Mouse (Mus musculus): ENCODE measurements at regions not wholly inside any gene's neighbourhood (a gene's known extent, or its start where the extent isn't known, plus 50 kb on each side); places are given as distances from the start of the nearest gene placed in this dataset.

- DNase-seq (no peak), ATAC-seq (no peak; the same call in 1 of the 2 replicates)
- Histone ChIP-seq H3K27ac (ENCODE audit: low read depth, low read length) (no peak overlapping the region), H3K4me1 (ENCODE audit: insufficient read depth) (no peaks in the 10 kb centered on the region), H3K27me3 (ENCODE audit: insufficient read depth, low read length) (no peaks in the 10 kb centered on the region), H3K4me3 (ENCODE audit: low read depth, low read length) (no peak overlapping the region), H3K9ac (no peak overlapping the region), H3K4me2 (ENCODE audit: low read depth) (no peak overlapping the region), H3K9me3 (ENCODE audit: low read length) (no peaks in the 10 kb centered on the region), H3K36me3 (ENCODE audit: insufficient read depth) (no peaks in the 10 kb centered on the region)
- no peak for TF ChIP-seq CTCF (IDR thresholded peaks at IDR 0.05; ENCODE audit: low read depth)
- WGBS, result 26% methylated on average over 8 of the region's 8 CpGs
Measured at GRCm38 (mm10) chr7:70515341-70515851, 148.9 kb upstream of the Nr2f2 start.

GRCm38 (mm10) chr7:70514666-70515065, 148.1 kb upstream of the Nr2f2 start:
- 16% methylated on average over 6 of the region's 6 CpGs for WGBS
- Histone ChIP-seq H3K36me3 (ENCODE audit: insufficient read depth) (no peaks in the 10 kb centered on the region), H3K9me3 (ENCODE audit: low read length) (no peaks in the 10 kb centered on the region), H3K4me1 (ENCODE audit: insufficient read depth) (no peaks in the 10 kb centered on the region), H3K4me2 (ENCODE audit: low read depth) (no peak overlapping the region), H3K4me3 (ENCODE audit: low read depth, low read length) (no peak overlapping the region), H3K9ac (no peak overlapping the region), H3K27me3 (ENCODE audit: insufficient read depth, low read length) (no peaks in the 10 kb centered on the region), H3K27ac (ENCODE audit: low read depth, low read length) (no peak overlapping the region)
- no peak for ATAC-seq
- no peak for DNase-seq
- TF ChIP-seq CTCF (IDR thresholded peaks at IDR 0.05; ENCODE audit: low read depth), result no peak

- no peak overlapping the region for H3K4me2 ChIP-seq (ENCODE audit: low read depth)
- TF ChIP-seq CTCF (IDR thresholded peaks at IDR 0.05; ENCODE audit: low read depth), result no peak
- H3K36me3 ChIP-seq (ENCODE audit: insufficient read depth), result no peaks in the 10 kb centered on the region
- no peaks in the 10 kb centered on the region for H3K4me1 ChIP-seq (ENCODE audit: insufficient read depth)
- 87% methylated on average over 6 of the region's 6 CpGs for WGBS
- no peaks in the 10 kb centered on the region for H3K27me3 ChIP-seq (ENCODE audit: insufficient read depth, low read length)
- DNase-seq (no peak), ATAC-seq (no peak)
- no peak overlapping the region for H3K4me3 ChIP-seq (ENCODE audit: low read depth, low read length)
- H3K27ac ChIP-seq (ENCODE audit: low read depth, low read length), result no peak overlapping the region
- H3K9me3 ChIP-seq (ENCODE audit: low read length), result no peaks in the 10 kb centered on the region
- H3K9ac ChIP-seq, result no peak overlapping the region
Measured at GRCm38 (mm10) chr7:70512354-70512753, 145.8 kb upstream of the Nr2f2 start.

GRCm38 (mm10) chr7:70505671-70506181, 139.2 kb upstream of the Nr2f2 start:
- no peak overlapping the region for H3K4me2 ChIP-seq (ENCODE audit: low read depth)
- H3K9ac ChIP-seq, result no peak overlapping the region
- H3K4me3 ChIP-seq (ENCODE audit: low read depth, low read length), result no peak overlapping the region
- H3K36me3 ChIP-seq (ENCODE audit: insufficient read depth), result no peaks in the 10 kb centered on the region
- no peak for ATAC-seq
- 32% methylated on average over 7 of the region's 7 CpGs for WGBS
- H3K4me1 ChIP-seq (ENCODE audit: insufficient read depth), result no peaks in the 10 kb centered on the region
- DNase-seq, result no peak
- H3K27ac ChIP-seq (ENCODE audit: low read depth, low read length), result no peak overlapping the region
- no peaks in the 10 kb centered on the region for H3K9me3 ChIP-seq (ENCODE audit: low read length)
- no peak for TF ChIP-seq CTCF (IDR thresholded peaks at IDR 0.05; ENCODE audit: low read depth)
- H3K27me3 ChIP-seq (ENCODE audit: insufficient read depth, low read length), result no peaks in the 10 kb centered on the region

GRCm38 (mm10) chr7:70501821-70502220, 135.3 kb upstream of the Nr2f2 start:
- Histone ChIP-seq H3K9me3 (ENCODE audit: low read length) (no peaks in the 10 kb centered on the region), H3K4me3 (ENCODE audit: low read depth, low read length) (no peak overlapping the region), H3K27me3 (ENCODE audit: insufficient read depth, low read length) (no peaks in the 10 kb centered on the region), H3K27ac (ENCODE audit: low read depth, low read length) (no peak overlapping the region), H3K9ac (no peak overlapping the region), H3K4me2 (ENCODE audit: low read depth) (no peak overlapping the region), H3K4me1 (ENCODE audit: insufficient read depth) (no peaks in the 10 kb centered on the region), H3K36me3 (ENCODE audit: insufficient read depth) (no peaks in the 10 kb centered on the region)
- ATAC-seq (no peak), DNase-seq (no peak)
- TF ChIP-seq CTCF (IDR thresholded peaks at IDR 0.05; ENCODE audit: low read depth), result no peak
- WGBS, result 92% methylated on average over 4 of the region's 4 CpGs

GRCm38 (mm10) chr7:70496541-70497154, 130.1 kb upstream of the Nr2f2 start:
- no peaks in the 10 kb centered on the region for H3K36me3 ChIP-seq (ENCODE audit: insufficient read depth)
- no peaks in the 10 kb centered on the region for H3K27me3 ChIP-seq (ENCODE audit: insufficient read depth, low read length)
- no peak overlapping the region for H3K9ac ChIP-seq
- no peaks in the 10 kb centered on the region for H3K4me1 ChIP-seq (ENCODE audit: insufficient read depth)
- ATAC-seq (no peak), DNase-seq (no peak)
- H3K4me2 ChIP-seq (ENCODE audit: low read depth), result no peak overlapping the region
- no peak overlapping the region for H3K4me3 ChIP-seq (ENCODE audit: low read depth, low read length)
- no peaks in the 10 kb centered on the region for H3K9me3 ChIP-seq (ENCODE audit: low read length)
- H3K27ac ChIP-seq (ENCODE audit: low read depth, low read length), result no peak overlapping the region
- no peak for TF ChIP-seq CTCF (IDR thresholded peaks at IDR 0.05; ENCODE audit: low read depth)
- WGBS, result 50% methylated on average over 8 of the region's 8 CpGs

GRCm38 (mm10) chr7:70484201-70484600, 117.7 kb upstream of the Nr2f2 start:
- no peak overlapping the region for H3K9ac ChIP-seq
- no peak for DNase-seq
- ATAC-seq, result no peak

More at GRCm38 (mm10) chr7:70484201-70484600, 117.7 kb upstream of the Nr2f2 start:
- no peak overlapping the region for H3K4me2 ChIP-seq (ENCODE audit: low read depth)
- H3K36me3 ChIP-seq (ENCODE audit: insufficient read depth), result no peaks in the 10 kb centered on the region
- no peak for TF ChIP-seq CTCF (IDR thresholded peaks at IDR 0.05; ENCODE audit: low read depth)
- 99% methylated on average over 2 of the region's 2 CpGs for WGBS
- no peaks in the 10 kb centered on the region for H3K27me3 ChIP-seq (ENCODE audit: insufficient read depth, low read length)
- no peak overlapping the region for H3K4me3 ChIP-seq (ENCODE audit: low read depth, low read length)
- no peak overlapping the region for H3K27ac ChIP-seq (ENCODE audit: low read depth, low read length)
- H3K4me1 ChIP-seq (ENCODE audit: insufficient read depth), result no peaks in the 10 kb centered on the region
- no peaks in the 10 kb centered on the region for H3K9me3 ChIP-seq (ENCODE audit: low read length)
